Mouse (Mus musculus): ENCODE results near the gene Polr1b. TPM values are rescaled to one million over a fixed set of nuclear protein-coding genes. Genes with fewer than 3 reads are reported as not detected.
A peak's percentile ranks its signal among the peaks of the same experiment; 100 is the strongest.

Gene Polr1b
- polyA plus RNA-seq, 1 experiment from 2014 or later: 21.0 TPM

DNA sequence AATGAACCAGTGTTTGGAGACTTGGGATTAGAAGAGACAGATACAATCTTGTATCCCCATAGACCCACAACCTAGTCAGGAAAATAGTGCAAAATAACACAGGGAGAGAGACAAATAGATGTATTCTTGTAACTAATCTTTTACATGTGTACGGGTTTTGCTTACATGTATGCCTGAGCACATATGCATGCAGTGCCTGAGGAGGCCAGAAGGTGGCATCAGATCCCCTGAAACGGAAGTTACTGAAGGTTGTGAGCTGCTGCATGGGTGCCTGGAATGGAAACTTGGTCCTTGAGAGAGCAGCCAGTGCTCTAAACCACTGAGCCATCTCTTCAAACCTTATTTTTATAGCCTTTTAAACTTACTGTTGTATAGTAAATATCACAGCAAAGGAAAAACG lies 22.5 kb upstream of the Polr1b start:
- Histone ChIP-seq H3K9ac (no peak overlapping the region), H3K27ac (ENCODE audit: poor library complexity, severe bottlenecking) (no peak overlapping the region), H3K27me3 (replicated peaks) (no peaks in the 10 kb centered on the region), H3K4me3 (no peak overlapping the region), H3K4me1 (replicated peaks) (0 out of 2 replicates have a peak, but pooled peaks cover 3% of the 10 kb centered on the region), H3K4me2 (no peak overlapping the region), H3K36me3 (peaks cover 27% of the 10 kb centered on the region), H3K9me3 (replicated peaks) (no peaks in the 10 kb centered on the region)
- 79% methylated on average over 3 of the region's 3 CpGs for WGBS
- ATAC-seq (ENCODE audit: insufficient number of reproducible peaks, low FRiP score): no peak

DNA sequence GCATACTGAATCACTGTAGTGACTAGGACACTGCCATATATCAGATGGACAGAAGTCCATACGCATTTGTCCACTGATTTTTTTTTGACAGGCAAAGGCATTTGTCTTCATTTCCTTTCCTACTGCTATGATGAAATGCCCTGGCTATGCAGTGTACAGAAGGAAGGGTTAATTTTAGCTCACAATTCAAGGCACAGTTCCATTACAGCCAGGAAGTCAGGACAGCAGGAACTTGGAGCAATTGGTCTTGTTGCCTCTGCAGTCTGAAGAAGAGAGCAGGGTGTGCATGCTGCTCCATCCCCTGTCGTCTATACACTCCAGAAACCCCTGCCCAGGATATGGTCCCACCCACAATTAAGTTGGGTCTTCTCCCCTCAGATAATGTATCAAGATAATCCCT lies 21.6 kb upstream of the Polr1b start:
- peaks cover 32% of the 10 kb centered on the region for H3K36me3 ChIP-seq
- H3K27ac ChIP-seq (ENCODE audit: poor library complexity, severe bottlenecking): no peak overlapping the region
- 0 out of 2 replicates have a peak, but pooled peaks cover 3% of the 10 kb centered on the region for H3K4me1 ChIP-seq (replicated peaks)
- H3K9me3 ChIP-seq (replicated peaks): no peaks in the 10 kb centered on the region
- no peak for ATAC-seq (ENCODE audit: insufficient number of reproducible peaks, low FRiP score)
- no peak overlapping the region for H3K9ac ChIP-seq
- H3K27me3 ChIP-seq (replicated peaks): no peaks in the 10 kb centered on the region
- H3K4me3 ChIP-seq: no peak overlapping the region
- 62% methylated on average over 2 of the region's 2 CpGs for WGBS
- H3K4me2 ChIP-seq: no peak overlapping the region

DNA sequence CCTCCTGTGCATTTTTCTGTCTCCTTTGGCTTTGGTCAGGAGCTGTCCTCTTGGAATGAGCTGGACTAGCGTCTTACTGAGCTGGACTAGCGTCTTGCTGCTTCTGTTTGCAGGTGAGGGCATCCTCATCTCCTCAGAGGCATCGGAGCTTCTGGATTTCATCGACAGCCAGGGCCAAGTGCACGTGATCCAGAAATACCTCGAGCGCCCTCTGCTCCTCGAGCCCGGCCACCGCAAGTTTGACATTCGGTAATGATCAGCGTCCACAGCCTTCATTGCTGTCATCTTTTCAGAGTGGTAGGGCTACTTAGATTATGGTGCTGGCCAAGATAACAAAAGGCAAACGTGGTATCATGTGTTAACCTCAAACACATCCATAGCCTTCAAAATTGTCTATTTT lies 19.7 kb upstream of the Polr1b start:
- Histone ChIP-seq H3K9ac (no peak overlapping the region), H3K36me3 (peaks cover 42% of the 10 kb centered on the region), H3K4me2 (no peak overlapping the region), H3K27me3 (replicated peaks) (no peaks in the 10 kb centered on the region), H3K4me3 (no peak overlapping the region), H3K27ac (ENCODE audit: poor library complexity, severe bottlenecking) (no peak overlapping the region), H3K4me1 (replicated peaks) (0 out of 2 replicates have a peak, but pooled peaks cover 3% of the 10 kb centered on the region), H3K9me3 (replicated peaks) (peaks cover 3% of the 10 kb centered on the region)
- no peak for ATAC-seq (ENCODE audit: insufficient number of reproducible peaks, low FRiP score)
- WGBS: 57% methylated on average over 13 of the region's 13 CpGs

DNA sequence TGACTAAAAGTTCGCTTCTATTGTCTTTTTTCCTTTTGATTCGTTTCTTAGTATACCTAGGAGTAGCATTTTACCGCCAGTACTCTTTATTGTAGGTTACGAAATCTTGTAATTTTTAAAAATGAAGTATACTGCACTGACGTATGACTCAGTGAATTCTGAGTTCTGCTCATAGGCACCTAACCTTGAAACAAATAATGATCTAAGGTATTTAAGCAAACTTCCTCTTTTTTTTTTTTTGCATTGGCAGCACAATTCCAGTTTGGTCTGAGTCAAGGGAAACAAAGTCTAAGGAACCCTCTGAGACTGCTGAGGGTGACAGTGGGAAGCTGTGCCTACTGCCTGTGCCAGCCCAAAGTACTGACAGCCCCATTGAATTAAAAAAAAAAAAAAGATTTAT lies 17.3 kb upstream of the Polr1b start:
- WGBS: 90% methylated on average over 5 of the region's 5 CpGs
- Histone ChIP-seq H3K27ac (ENCODE audit: poor library complexity, severe bottlenecking) (no peak overlapping the region), H3K4me3 (no peak overlapping the region), H3K9me3 (replicated peaks) (peaks cover 3% of the 10 kb centered on the region), H3K9ac (no peak overlapping the region), H3K27me3 (replicated peaks) (no peaks in the 10 kb centered on the region), H3K4me2 (no peak overlapping the region), H3K4me1 (replicated peaks) (0 out of 2 replicates have a peak, but pooled peaks cover 3% of the 10 kb centered on the region), H3K36me3 (peaks cover 46% of the 10 kb centered on the region)
- no peak for ATAC-seq (ENCODE audit: insufficient number of reproducible peaks, low FRiP score)

DNA sequence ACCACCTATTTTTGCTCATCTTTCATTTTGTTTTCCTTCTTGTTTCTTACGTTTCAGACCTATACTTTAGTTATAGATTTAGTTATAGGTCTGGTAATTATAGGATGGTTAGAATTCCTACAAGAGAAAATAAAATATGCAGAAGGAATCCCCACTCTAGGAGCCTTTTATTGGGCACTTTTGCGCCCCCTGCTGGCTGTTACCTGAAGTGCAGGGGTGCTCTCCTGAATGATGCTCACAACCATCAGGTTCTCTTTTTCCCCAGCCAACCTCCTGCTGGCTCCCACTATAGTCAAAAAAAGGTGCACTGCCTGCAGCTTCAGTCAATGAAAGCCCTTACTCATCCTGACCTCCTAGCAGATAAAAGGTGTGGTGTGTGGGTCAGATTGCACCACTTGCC lies 15.8 kb upstream of the Polr1b start:
- H3K27me3 ChIP-seq (replicated peaks): no peaks in the 10 kb centered on the region
- H3K4me1 ChIP-seq (replicated peaks): no peaks in the 10 kb centered on the region; the same call in 1 of the 2 replicates
- H3K36me3 ChIP-seq: peaks cover 53% of the 10 kb centered on the region
- ATAC-seq (ENCODE audit: insufficient number of reproducible peaks, low FRiP score): no peak
- 52% methylated on average over 2 of the region's 2 CpGs for WGBS
- H3K27ac ChIP-seq (ENCODE audit: poor library complexity, severe bottlenecking): no peak overlapping the region
- H3K9ac ChIP-seq: no peak overlapping the region
- peaks cover 3% of the 10 kb centered on the region for H3K9me3 ChIP-seq (replicated peaks)
- H3K4me3 ChIP-seq: no peak overlapping the region
- H3K4me2 ChIP-seq: no peak overlapping the region

DNA sequence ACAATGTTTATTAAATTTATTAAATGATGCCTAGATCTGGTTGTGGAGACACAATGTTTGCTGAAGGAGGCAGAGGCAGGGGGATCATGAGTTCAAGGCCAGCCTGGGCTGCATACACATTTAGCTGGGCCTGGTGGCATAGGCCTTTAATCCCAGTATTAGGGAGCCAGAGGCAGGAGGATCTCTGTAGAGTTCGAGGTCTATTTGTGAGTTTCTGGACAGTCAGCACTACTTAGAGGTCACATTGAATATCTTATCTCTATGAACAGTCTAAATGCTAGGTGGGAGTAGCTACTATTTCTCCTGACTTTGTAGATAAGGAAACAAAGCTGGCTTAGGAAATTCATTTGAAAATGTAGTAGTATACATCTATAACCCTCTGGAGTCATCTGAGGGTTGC lies 13.3 kb upstream of the Polr1b start:
- no peak overlapping the region for H3K9ac ChIP-seq
- H3K36me3 ChIP-seq: peaks cover 51% of the 10 kb centered on the region
- H3K4me3 ChIP-seq: no peak overlapping the region
- peaks cover 6% of the 10 kb centered on the region; the same call in 1 of the 2 replicates for H3K4me1 ChIP-seq (replicated peaks)
- H3K27me3 ChIP-seq (replicated peaks): no peaks in the 10 kb centered on the region
- peaks cover 3% of the 10 kb centered on the region for H3K9me3 ChIP-seq (replicated peaks)
- no peak for ATAC-seq (ENCODE audit: insufficient number of reproducible peaks, low FRiP score)
- no peak overlapping the region for H3K4me2 ChIP-seq
- WGBS: 83% methylated on average over 1 of the region's 1 CpGs
- H3K27ac ChIP-seq (ENCODE audit: poor library complexity, severe bottlenecking): no peak overlapping the region

DNA sequence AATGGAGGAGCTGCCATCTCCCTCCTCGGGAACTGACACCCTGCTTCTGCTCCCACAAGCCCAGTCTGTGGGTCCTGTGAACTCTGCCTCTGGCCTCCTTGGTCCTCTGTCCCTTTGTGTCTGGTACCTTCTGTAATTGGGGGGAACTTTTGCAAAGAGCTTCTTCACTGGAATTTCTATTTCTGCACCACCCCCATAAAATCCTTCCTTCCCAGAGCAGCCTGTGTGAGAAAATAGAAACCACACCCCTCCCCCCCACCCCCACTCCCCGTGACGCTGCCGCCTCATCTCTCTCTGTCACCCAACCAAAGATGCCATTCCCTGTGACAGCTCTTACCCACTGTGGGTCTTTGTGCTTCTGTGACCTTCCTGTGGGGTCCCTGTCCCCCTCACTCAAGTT lies 10.4 kb upstream of the Polr1b start:
- Histone ChIP-seq H3K4me3 (no peak overlapping the region), H3K36me3 (peaks cover 59% of the 10 kb centered on the region), H3K9ac (no peak overlapping the region), H3K4me1 (replicated peaks) (peaks cover 6% of the 10 kb centered on the region; the same call in 1 of the 2 replicates), H3K27me3 (replicated peaks) (no peaks in the 10 kb centered on the region), H3K4me2 (0 out of 2 replicates have a peak overlapping the region, but pooled peaks have one; percentile 5), H3K9me3 (replicated peaks) (no peaks in the 10 kb centered on the region; the same call in 1 of the 2 replicates), H3K27ac (ENCODE audit: poor library complexity, severe bottlenecking) (no peak overlapping the region)
- 45% methylated on average over 4 of the region's 4 CpGs for WGBS
- ATAC-seq (ENCODE audit: insufficient number of reproducible peaks, low FRiP score): no peak

DNA sequence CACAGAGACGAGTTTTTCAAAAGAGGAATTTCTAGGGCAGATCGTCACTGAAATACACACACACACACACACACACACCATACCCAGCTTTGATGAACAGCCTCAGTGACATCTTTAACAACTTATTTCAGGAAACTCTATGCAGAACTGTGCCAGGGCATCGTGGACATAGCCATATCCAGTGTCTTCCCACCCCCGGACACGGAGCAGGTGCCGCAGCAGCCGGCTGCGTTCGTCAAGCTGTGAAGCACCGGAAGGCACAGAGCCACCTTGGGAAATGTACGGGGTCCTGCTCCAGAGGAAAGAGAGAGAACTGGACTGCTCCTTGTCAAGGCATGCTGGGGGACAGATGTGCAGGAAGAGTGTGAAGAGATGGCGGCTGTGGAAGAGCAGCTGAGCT lies 8.0 kb upstream of the Polr1b start:
- H3K36me3 ChIP-seq: peaks cover 39% of the 10 kb centered on the region
- ATAC-seq (ENCODE audit: insufficient number of reproducible peaks, low FRiP score): no peak
- H3K4me2 ChIP-seq: no peak overlapping the region

DNA sequence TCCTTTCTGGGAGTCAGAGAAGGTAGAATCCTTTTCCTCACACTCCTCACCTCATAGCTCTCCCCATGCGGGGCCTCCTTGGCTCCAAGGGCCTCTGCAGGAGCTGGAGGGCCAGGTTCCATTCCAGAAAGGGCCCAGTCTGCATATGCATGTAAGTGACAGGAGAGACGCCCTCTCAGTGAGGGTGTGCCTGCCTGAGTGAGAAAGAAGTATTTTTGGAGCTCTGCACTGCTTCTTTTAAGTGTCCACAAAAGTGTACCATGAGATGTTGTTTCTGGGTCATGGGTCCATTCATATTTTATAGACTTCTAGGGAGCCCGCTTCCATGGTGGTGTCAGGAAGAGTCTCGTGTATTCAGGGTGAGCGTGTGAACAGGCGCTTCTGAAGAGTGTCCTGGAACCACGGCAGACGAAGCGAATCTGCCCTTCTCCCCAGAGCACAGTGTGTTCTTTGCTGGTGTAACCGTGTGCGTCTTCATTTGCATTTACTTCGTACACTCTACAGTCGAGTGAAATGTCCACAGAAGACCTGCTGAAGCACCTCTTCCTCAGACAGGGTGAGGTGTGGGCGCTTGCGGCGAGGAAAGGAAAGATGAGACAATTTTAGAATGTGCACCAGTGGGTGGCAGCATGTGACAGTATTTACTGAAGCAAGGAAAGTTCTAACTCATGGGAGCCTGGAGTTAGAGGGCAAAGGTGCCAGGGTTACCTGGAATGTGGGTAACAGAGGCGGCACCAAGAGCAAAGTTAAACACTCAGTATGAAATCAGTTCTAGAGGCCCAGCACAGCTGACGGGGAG lies 6.7 kb upstream of the Polr1b start:
- H3K9ac ChIP-seq: no peak overlapping the region
- ATAC-seq (ENCODE audit: insufficient number of reproducible peaks, low FRiP score): no peak
- no peaks in the 10 kb centered on the region for H3K9me3 ChIP-seq (replicated peaks)
- H3K4me2 ChIP-seq: no peak overlapping the region
- no peak overlapping the region for H3K27ac ChIP-seq (ENCODE audit: poor library complexity, severe bottlenecking)
- H3K36me3 ChIP-seq: peaks cover 32% of the 10 kb centered on the region
- peaks cover 6% of the 10 kb centered on the region; the same call in 1 of the 2 replicates for H3K4me1 ChIP-seq (replicated peaks)
- 86% methylated on average over 18 of the region's 18 CpGs for WGBS
- no peak overlapping the region for H3K4me3 ChIP-seq
- no peaks in the 10 kb centered on the region for H3K27me3 ChIP-seq (replicated peaks)

More for the DNA sequence above, 8.0 kb upstream of the Polr1b start:
- 90% methylated on average over 12 of the region's 12 CpGs for WGBS
- no peak overlapping the region for H3K9ac ChIP-seq
- H3K27ac ChIP-seq (ENCODE audit: poor library complexity, severe bottlenecking): no peak overlapping the region
- peaks cover 6% of the 10 kb centered on the region; the same call in 1 of the 2 replicates for H3K4me1 ChIP-seq (replicated peaks)
- H3K27me3 ChIP-seq (replicated peaks): no peaks in the 10 kb centered on the region
- no peaks in the 10 kb centered on the region for H3K9me3 ChIP-seq (replicated peaks)
- no peak overlapping the region for H3K4me3 ChIP-seq

DNA sequence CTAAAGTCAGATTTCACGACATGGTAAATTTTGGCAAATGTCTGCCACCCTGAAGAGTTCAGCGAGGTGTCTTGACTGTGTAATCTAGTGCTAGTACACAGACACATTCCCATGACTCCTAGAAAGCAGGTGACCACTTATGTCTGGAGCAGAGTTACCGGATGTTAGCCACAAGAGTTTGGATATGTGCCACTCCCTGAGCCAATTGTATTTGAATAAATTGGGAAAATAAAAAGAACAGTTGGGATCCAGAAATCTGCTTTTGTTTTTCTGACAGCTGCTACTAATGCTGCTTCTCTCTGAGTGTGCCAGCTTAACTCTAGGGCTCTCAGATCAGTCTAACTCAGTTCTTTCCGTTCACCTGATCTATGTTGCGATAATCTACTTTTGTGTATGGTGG lies 12.1 kb downstream of the Polr1b start:
- no peak overlapping the region for H3K4me2 ChIP-seq
- no peaks in the 10 kb centered on the region for H3K9me3 ChIP-seq (replicated peaks)
- no peak for ATAC-seq (ENCODE audit: insufficient number of reproducible peaks, low FRiP score)
- H3K4me3 ChIP-seq: no peak overlapping the region
- no peak overlapping the region for H3K27ac ChIP-seq (ENCODE audit: poor library complexity, severe bottlenecking)
- H3K27me3 ChIP-seq (replicated peaks): no peaks in the 10 kb centered on the region
- H3K36me3 ChIP-seq: peaks cover 81% of the 10 kb centered on the region
- H3K4me1 ChIP-seq (replicated peaks): no peaks in the 10 kb centered on the region
- no peak overlapping the region for H3K9ac ChIP-seq
- 88% methylated on average over 5 of the region's 5 CpGs for WGBS

DNA sequence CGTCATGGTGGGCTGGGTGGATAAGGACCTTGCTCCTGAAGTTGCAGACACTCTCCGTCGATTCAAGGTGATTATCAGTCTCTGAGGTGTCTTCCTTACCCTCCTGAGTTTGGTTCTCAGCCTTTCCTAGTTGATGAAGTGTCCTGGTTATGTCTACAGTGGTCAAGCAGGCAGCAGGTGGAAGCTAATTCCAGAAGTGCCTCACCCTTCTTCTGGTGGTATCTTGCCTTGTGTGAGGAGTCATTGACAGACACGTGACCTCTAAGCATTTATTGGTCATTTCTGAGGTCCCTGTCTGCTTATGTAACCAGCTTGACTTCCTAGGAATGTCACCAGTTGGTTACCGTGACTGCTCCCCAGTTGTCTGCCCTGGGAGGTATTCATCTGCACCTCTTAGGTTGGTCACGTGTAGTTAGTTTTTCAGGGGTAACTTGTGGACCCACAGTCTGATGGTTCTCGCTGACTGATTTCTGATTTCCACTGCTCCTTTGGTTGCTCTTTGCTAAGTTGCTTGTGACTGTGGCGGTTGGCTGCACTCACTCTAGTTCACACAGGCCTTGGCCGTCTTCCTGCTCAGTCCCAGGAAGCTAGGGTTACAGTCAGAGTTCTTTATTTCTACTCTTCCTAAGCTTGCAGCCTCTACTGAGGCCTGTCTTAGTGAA lies 15.0 kb downstream of the Polr1b start:
- Histone ChIP-seq H3K4me1 (replicated peaks) (no peaks in the 10 kb centered on the region), H3K9me3 (replicated peaks) (no peaks in the 10 kb centered on the region), H3K27me3 (replicated peaks) (no peaks in the 10 kb centered on the region), H3K27ac (ENCODE audit: poor library complexity, severe bottlenecking) (no peak overlapping the region), H3K4me3 (no peak overlapping the region), H3K36me3 (peaks cover 86% of the 10 kb centered on the region), H3K4me2 (no peak overlapping the region), H3K9ac (no peak overlapping the region)
- ATAC-seq (ENCODE audit: insufficient number of reproducible peaks, low FRiP score): no peak
- 88% methylated on average over 9 of the region's 9 CpGs for WGBS

All from heart, embryonic 12.5 days (tissue).